Mouse (Mus musculus) right cerebral cortex, postnatal 4 days (tissue): Measurements from ENCODE around the gene Ptrh1.

Experiments used
- DNase-seq: peaks from one replicate; pipeline ENCODE4 v3.0.0-alpha.2; 2022

Ptrh1 gene

DNA sequence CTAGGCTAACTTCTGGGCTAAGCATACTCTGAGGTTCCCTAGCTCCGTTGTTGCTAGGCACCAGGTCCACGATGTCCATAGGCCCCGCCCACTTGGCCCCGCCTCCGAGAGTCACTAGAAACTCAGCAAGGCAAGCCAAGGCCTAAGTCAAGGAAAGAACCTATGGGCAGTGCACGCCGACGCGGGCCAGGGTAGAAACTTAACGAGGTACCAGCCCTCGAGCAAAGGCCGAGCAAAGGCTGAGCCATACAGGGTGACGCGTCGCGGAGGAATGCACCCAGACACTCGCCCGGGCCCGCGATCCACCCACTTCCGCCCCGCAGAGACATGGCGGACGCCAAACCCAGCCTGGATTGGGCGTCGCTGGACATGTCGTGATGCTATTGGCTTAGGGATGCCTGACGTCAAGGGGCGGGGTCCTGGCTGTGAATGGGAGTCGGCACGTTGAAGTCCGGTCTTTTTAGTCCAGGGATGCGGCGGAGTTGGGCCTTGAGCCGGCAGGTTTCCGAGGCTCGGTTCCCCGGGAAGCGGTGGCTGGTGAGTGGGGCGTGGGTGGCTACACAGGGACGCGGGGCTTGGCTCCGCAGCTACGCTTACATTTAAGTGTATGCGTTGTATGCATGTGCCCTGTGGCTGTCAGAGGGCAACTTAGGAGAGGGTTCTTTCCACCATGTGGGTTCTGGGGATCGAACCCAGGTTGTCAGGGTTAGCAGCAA is at the start of gene Ptrh1, which contains the start of gene Ttc16:
Gene Ptrh1, plus strand, starts transcription at position 428 of the 716 bp plus-strand sequence.
Gene Ttc16, minus strand, starts transcription at position 275 of the 716 bp plus-strand sequence.
- peak; percentile 95 for DNase-seq

DNA sequence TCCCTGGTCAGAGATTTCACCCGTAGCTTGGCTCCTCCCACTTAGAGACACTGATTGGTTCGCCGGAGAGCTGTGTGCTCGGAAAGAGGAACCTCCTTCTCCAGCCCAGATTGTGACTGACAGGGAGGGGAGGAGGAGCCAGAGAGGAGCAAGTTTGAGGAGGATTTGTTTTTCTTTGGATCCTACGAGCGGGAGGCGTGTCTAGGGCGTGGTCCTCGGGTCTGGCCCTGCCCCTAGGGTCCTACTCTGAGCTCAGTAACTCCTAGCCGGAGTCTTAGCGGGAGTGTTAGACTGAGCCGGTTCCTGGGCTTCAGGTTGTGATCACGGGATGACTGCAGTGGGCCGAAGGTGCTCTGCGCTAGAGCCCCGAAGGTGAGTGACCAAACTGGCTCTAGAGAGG is 48.2 kb upstream of the Ptrh1 start:
- peak; percentile 63 for DNase-seq

DNA sequence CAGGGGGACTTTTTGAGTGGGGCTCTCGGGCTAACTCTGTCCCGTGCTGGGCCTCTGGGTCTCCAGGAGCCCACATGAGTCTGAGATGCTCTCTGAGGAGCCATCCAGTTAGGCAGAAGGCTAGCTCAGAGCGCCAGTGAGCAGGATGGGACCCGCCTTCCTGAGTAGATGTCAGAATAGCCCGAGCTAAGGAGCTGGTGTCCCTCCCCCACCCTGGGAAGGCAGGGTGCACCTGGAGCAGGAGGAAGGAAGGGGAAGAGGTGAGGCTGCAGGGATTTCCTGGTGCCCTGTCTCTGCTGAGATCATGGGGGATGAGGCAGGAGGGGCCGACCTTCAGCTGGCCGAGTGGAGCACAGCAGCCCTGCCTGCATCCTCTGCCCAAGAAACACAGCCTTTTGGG is 47.1 kb upstream of the Ptrh1 start:
- no peak for DNase-seq

DNA sequence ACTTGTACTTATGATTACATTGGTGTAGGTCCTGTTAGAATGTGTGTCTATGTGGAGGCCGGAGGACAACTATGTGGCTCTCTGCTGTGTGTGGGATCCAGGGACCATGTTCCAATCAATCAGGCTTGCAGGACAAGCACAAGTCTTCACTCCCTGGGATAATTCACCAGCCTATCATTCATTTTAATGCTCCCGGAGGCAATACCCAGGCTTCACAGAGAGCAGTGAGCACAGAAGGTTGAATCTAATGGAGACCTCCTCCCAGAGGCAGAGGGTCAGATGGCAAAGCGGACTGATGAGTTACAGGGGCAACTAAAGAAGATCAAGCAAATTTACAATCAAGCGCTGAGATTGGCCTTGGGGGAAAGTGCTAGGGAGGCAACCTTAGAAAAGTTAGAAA is 46.0 kb upstream of the Ptrh1 start:
- no peak for DNase-seq

DNA sequence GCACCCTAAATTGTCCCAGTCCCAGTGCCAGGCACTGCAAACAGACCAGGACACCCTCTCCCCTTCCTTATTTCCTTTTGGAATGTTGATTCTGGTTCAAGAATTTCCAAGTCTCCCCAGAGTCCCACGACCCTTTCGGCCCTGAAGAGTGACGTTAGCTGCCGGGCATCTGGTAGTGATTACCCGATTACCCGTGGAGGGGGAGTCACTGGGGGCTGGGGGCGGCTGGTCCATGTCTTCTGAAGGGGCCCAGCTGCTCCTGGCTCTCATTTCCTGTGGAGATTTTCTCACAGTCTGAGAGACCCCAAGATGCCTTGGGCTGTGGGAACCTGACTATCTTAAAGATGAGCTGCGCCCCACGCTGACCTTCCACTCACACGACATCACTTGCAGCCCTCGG is 44.7 kb upstream of the Ptrh1 start:
- no peak for DNase-seq

DNA sequence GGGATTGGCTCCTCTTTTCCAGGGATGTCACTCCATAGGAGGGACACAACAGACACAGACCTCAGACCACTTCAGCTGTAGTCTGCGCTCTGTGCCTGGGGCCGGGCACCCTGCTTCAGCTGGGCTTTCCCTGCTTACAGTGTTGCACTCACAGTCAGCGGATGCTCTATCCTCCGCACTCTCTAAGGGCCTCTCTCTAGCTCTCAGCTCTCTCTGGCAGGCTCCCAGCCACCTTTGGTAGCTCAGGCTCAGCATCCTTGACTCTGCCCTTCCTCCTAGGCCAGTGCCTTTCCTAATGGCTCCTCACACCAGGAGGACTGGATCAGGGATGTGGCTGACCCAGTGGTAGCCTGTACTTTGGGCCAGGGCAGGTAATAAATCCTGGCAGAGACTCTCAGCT is 43.7 kb upstream of the Ptrh1 start:
- DNase-seq, result no peak

DNA sequence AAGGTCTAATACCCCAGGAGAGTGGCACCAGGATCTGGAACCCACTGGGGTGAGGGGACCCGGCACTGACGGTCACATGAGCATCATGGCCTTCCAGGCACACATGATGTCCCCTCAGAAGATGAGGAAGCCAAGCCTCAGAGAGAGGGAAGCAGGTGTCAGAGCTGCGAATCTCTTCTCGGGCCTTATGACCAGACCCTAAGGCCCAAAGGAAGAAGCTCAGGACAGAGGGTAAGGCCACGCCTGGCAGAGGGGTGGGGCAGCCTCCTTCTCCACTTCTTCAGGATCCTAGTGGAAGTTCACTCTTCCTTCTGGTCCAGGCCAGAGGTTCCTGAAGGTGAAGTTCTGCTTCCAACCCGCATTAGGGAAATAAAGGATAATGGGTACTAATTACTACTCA is 42.9 kb upstream of the Ptrh1 start:
- no peak for DNase-seq

DNA sequence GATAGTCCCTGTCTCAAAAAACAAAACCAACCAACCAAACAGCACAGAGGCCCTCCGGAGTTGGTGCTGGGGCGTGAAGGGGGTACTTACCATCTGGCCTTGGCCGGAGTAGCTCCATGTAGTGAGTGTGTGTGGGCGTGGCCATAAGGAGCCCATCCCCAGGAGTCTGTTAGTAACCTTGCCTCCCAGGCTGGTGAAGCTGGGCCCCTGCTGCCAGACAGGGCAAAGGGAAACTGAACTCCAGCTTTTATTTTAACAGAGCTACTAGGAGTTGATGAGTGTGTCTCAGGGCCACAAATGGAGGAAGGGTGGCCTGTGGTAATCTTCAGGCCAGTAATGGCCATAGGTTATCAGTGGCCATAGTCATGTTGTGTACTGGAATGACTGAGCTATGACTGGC is 41.1 kb upstream of the Ptrh1 start:
- no peak for DNase-seq

DNA sequence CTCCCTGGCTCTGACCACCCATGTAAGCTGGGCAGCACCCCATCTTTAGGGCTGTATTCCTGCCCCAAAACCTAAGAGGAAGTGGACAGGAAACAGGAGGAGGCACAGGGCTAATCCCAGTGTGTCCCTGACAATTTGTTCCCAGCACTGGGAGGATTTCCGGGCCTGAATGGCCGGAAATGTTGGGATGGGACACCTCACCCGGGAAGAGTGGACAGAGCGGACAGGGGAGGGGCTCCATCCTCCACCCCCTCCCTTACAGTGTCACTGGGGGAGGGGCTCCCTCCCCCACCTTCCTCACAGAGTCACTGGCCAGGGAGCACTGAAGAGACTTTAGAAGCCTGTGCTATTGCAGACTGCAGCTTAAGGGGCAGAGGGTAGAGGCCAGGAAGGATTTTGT is 40.7 kb upstream of the Ptrh1 start:
- no peak for DNase-seq

DNA sequence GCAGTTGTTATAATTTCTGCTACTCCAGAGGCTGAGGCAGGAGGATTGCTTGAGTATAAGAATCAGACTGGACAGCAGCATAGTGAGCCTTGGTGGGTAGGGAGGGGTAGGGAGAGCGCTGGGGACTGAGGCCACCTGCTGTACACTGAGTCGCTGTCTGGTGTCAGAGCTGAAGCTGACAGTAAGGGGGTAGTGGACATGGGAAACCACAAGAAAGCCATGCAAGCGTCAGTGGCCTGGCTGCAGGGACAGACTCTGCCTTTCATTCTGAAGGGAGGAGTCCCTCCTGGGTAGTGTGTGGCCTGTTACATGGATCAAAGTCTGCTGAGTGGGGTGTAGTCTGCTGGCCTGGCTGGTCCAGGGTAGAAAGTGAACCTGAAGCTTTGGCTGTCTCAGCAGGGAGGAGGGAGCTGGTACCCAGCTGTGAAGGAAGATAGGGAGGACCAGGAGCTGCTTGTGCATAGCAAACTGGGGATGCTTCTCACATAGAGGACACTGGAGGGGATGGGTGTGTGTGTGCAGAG is 39.2 kb upstream of the Ptrh1 start:
- no peak for DNase-seq

DNA sequence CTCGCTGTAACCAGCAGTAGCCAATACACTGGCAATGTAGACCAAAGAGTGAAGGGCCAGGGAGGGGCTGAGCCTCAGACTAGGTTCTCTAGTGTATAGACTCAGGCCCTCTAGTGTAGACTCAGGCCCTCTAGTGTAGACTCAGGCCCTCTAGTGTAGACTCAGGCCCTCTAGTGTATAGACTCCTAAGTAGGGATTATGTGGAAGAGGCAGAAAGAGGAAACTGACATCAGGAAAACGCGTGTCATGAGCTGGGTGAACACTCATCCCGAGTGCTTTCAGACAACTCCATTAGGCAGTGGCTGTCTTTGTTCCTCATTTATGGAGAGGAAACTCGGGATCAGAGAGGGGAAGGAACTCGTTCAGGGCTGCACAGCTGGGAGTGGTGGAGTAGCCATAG is 38.6 kb upstream of the Ptrh1 start:
- no peak for DNase-seq

DNA sequence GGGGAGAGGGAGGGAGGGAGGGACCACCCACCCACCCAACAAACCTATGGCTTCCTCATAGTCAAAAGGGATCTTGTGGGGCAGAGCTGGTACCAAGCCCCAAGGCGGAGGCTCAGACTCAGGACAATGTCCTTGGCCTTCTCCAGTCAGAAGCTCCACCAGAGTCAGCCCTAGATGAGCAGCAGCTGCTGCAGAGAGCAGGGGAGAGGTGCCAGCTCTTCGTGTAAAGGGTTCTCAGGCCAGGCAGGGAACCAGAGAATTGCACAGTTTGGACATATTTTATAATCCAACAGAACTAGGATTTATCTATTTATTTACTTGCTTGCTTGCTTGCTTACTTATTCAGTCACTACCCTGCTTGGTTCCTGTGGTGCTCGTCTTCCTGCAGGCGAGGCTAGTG is 36.3 kb upstream of the Ptrh1 start:
- DNase-seq, result no peak

DNA sequence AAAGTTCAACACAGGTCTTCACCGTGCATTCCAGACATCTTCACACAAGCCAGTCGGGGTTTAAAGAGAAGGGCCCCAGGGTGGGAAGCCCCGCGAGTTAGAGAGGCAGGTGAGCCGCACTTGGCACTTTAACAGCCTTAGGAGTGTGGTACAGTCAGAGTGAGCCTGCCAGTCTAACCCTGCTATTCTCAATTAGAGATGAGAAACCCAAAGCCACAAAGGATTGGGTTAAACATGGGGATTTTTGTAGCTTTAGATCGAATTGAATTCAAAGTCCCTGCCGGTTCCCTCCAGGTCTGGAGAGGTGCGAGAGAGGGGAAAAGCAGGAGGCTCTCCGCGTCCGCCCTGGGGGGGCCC is 34.7 kb upstream of the Ptrh1 start, which contains the start of gene 6330409D20Rik:
Gene 6330409D20Rik, minus strand, starts transcription at position 101 of the 357 bp plus-strand sequence.
- DNase-seq, result no peak

DNA sequence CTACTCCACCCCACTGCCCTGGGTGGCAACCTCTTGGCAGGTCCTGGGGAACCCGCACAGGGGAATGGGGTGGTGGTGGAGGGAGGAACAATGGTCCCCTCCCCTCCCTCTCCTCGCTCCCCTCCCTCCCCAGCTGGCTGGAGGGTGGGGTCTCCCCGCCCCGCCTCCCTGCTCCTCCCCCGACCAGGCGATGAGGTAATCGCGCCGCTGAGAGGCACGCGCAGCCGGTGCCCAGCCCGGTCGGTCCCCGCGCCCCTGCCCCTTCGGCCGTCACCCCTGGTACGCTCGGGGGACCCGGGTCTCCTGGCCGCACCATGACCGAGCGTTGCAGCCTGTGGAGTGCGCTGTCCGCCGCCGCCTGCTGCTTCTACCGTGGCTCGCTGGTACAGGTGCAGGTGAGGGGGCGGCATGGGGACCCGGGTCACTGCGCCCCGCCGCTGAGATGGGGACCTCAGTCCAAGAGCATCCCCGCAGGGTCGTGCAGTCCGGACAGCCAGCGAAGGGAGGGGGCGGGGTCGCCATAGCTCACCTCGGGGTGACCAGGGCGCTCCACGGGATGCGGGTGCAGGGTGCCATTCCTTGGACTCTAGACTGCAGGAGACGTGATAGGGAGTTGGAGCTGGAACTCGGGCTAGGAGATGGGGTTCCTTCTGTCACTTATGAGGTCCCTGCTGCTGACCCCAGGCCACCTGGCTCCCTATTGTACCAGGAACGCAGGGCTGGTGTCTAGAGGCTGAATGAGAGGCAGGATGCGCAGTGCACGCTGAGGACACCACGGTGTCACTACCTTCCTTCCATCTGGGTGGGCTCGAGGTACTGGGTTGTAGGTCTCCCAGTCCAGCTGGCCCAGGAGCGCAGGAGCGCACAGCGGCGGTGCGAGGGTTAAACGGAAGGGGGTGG is 34.1 kb upstream of the Ptrh1 start:
- peak; percentile 73 for DNase-seq

DNA sequence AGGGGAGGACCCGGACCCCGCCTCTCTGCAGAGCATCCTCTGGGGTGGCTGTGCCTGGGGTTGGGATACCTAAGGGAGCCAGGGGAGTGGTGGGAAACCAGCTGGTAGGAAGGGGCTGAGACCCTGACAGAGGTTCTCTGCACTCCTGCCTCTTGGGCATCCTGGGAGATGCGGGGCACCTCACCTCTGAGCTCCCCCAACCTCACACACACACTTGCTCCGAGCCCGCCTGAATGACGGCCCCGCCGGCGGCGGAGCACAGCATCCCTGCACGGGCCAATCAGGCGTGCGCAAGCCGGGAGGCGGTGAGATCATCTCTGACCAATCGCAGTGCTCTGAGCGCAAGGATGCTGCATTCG is 33.4 kb upstream of the Ptrh1 start:
- peak; percentile 82 for DNase-seq

DNA sequence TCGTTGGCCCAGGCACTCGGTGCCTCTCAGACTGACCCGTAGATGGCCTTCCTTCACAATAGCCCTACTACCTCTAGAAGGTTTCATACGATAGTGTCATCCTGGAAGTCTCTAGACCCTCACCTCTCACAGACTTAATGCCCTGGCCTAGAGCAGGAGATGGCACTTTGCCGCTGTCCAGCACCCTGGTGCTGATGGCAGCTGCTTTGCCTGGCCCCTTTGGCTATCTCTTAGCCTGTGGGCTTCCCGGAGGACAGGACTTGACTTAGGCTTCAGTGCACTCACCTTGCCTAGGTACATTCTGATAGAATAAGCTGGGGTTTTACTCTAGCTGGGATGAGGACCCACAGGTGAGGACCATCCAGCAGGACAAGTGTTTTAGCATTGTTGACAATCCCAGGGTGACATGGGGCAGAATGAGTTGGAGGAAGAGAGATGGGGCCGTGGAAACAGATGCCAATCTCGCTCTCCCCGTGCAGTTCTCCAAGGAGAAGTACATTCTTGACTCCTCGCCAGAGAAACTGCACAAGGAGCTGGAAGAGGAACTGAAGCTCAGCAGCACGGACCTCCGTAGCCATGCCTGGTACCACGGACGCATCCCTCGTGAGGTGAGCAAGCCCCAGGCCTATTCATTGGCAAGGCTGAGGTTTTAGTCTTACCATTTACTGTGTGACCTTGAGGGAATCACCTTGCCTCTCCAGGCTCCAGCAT is 31.2 kb upstream of the Ptrh1 start:
- DNase-seq, result no peak

DNA sequence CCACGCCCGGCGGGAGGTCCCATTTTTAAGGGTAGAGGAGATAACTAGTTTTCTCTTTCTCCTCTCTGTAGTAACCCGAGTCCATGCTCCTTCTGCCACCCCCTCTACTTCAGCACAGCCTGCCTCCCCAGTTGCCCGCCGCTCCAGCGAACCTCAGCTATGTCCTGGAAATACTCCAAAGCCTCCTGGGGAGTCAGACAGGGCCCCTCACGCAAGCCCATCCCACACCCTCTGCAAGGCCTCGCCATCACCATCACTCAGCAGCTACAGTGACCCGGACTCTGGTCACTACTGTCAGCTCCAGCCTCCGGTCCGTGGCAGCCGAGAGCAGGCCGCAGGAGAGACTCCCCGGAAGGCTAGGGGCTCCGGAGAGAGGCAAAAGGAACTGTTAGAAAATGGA is 26.5 kb upstream of the Ptrh1 start:
- DNase-seq, result no peak

DNA sequence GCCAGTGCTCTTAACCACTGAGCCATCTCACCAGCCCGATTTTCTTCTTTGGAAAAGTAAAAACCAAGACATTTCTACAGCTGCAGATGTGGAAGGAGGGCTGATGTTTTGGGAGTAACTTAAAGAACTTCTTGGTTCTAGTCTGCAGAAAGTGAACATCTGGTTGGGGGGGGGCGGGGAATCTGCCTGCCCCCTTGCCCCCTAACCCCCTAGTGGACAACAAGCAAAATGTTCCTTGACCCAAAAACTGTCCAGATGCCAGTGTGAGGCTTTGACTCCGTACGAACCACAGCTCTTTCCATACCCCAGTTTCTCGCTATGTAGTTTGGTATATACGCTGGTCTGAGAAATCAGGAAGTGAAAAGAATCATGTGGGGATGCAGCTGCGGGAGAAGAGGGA is 25.4 kb upstream of the Ptrh1 start:
- no peak for DNase-seq

DNA sequence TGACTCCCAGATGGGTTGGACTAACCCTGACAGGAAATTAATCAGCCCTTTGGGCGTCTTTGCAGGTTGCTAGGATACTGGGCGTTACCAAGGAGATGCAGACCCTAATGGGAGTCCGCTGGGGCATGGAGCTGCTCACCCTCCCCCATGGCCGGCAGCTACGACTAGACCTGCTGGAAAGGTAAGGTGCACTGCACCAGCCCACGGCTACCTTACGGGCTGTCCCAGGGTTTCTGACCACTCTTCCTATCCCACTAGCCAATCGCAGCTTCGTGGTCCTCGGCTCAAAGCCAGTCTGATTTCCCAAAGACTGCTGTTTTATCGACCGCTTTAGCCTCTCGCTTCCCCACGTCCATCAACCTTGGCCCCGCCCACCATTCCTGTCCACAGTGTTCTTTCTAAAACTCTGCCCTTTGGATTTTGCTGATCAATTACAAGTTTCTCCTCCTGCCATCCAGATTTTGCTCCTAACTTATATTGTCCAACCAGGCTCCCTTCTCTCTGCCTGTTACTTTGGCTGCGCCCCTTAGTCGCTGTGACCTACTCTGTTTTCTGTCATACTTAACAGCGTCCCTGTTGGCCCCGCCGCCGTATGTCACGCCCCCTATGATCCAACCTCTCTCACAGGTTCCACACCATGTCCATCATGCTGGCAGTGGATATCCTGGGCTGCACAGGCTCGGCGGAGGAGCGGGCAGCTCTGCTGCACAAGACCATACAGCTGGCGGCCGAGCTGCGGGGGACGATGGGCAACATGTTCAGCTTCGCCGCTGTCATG is 24.5 kb upstream of the Ptrh1 start:
- DNase-seq, result no peak

DNA sequence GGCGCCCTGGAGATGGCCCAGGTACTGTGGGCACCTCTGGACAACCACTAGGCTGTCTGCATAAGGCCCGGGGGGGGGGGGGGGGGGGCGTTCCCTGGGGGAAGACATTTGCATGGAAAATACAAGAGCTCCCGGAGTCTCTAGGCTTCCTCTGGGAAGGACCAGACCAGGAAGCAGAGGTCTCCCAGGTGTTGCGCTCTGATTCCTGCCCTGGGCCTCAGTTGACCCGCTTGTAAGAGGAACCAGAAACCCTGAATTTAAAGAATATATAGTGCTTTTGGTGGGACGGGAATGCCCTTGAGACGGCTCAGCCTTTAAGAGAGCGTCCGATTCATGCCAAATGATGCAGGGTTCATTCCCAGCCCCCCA is 23.9 kb upstream of the Ptrh1 start:
- no peak for DNase-seq

DNA sequence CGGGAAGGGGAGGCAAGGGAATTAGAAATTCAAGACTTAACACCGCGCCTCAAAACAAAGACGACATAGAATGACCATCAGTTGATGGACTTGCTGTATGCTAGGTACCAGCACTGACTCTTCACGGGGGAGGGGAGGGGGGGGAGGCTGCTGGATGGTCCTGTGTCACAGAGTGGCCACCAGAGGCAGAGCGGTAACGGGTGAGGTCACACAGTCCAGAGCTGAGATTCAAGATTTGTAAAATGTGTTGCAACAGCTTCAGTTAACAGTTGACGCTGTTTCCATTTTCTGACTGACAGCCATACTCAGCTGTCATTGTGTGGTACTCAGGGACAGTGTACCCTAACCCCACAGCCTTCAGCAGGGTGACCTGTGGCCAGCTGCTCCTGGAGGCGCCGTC is 23.4 kb upstream of the Ptrh1 start:
- DNase-seq, result no peak

DNA sequence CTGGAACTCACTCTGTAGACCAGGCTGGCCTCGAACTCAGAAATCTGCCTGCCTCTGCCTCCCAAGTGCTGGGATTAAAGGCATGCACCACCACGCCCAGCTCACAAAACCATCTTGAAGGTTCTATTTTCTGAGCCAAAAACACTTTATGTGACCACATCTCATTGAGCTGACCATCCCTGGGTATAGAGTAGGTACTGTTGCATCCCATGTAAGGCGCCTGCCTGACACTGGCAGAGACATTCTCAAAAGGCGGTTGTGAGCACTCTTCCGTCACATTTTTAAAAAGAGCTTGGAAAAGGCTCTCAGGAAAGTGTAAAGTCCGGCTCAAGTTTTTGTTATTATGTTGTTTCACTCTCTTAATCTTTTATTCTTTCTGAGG is 18.9 kb upstream of the Ptrh1 start:
- DNase-seq, result no peak
